Mouse (Mus musculus) C2C12 (cell line): Measurements from ENCODE around the gene Adam22.

ENCODE experiments used
- CEBPB ChIP-seq: IDR thresholded peaks from one replicate; pipeline ENCODE4 v1.6.1; 2011; ENCODE audit warnings: low read depth, mild to moderate bottlenecking, control low read depth, moderate library complexity
- CTCF ChIP-seq: IDR thresholded peaks from one replicate; pipeline ENCODE4 v1.5.1; 2011; ENCODE audit not compliant: control insufficient read depth, insufficient read depth, insufficient read length
- MAX ChIP-seq: IDR thresholded peaks from one replicate; pipeline ENCODE4 v1.6.1; 2011; ENCODE audit warnings: mild to moderate bottlenecking, control low read depth
- MYOD1 ChIP-seq: IDR thresholded peaks from one replicate; pipeline ENCODE4 v1.6.1; 2011; ENCODE audit warnings: low read depth; ENCODE audit not compliant: control insufficient read depth, insufficient read length
- USF1 ChIP-seq: IDR thresholded peaks from one replicate; pipeline ENCODE4 v1.6.1; 2011; ENCODE audit warnings: low read depth, mild to moderate bottlenecking, control low read depth, moderate library complexity

- TF ChIP-seq USF1: no peak
- no peak for TF ChIP-seq CTCF
- no peak for TF ChIP-seq MAX
- no peak for TF ChIP-seq MYOD1
- TF ChIP-seq CEBPB: no peak
Measured at GRCm38 (mm10) chr5:8343296-8343695, 24.7 kb downstream of the Adam22 start.
